Mouse (Mus musculus) right cerebral cortex, postnatal 36 days (tissue): ENCODE results near the gene Adgre5.

Experiments used
- DNase-seq, 2 experiments: peaks; one replicate each; pipeline ENCODE4 v3.0.0; 2022; ENCODE audit warnings: low spot score in 2 of 2, mixed read lengths in 1 of 2

Gene Adgre5

GRCm38 (mm10) chr8:83684517-83684916 is 56.6 kb downstream of the Adgre5 start:
- no peak for DNase-seq

- no peak for DNase-seq
Observed at GRCm38 (mm10) chr8:83681099-83681498, 60.0 kb downstream of the Adgre5 start.

GRCm38 (mm10) chr8:83680603-83681002 is 60.5 kb downstream of the Adgre5 start:
- no peak for DNase-seq

GRCm38 (mm10) chr8:83679866-83680265 is 61.3 kb downstream of the Adgre5 start:
- peak in 1 of 2 experiments; percentile 78 for DNase-seq

- peak in 1 of 2 experiments; percentile 75 for DNase-seq
Observed at GRCm38 (mm10) chr8:83674497-83674896, 66.6 kb downstream of the Adgre5 start.
